Mouse (Mus musculus) Muller cell, postnatal 12 days (primary cell): ENCODE measurements at regions not wholly inside any gene's neighbourhood (a gene's known extent, or its start where the extent isn't known, plus 50 kb on each side); places are given as distances from the start of the nearest gene placed in this dataset.

Experiments
- DNase-seq: peaks from one replicate; pipeline ENCODE4 v3.0.0-alpha.2; 2015; ENCODE audit errors: inconsistent ontology term

DNA sequence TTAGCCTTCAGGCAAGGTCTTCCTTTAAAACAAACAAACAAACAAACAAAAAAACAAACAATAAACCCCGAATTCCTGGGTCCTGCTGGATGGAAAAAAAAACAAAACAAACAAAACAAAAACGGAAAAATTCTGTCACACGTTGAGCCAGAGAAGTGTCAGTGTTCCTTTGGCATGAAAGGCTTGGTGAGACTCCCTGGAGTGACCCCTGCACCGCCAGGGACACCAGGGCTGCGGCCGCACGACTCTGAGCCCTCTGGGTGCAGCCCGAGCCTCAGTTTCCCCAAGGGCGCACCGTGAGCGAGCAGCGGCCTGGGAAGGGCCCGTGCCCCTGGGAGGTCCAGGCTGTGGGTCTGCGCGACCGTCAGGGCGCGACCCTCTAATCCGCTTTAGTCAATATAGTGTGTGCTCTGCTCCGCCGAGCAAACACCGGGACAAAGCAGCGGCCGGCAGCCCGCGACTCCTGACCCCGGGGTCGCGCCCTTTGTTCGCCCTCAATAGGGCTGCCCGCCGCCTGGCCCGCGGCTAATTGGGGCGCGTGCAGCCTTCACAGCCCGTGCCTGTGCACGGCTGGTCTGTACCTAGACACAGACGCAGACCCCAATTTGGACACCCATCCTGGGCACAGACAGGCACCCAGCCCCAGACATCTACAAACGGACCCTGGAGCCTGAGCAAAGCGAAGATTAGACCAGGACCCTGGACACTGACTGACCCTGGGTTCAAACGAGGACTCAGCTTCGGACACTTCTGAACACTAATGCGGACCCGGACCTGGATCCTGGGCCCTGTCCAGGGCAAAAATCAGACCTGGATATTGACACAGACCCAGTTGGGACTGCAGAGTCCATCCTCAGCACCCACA, 74.0 kb upstream of the Ppara start:
- no peak for DNase-seq

GRCm38 (mm10) chr15:85661393-85661690, 73.4 kb upstream of the Ppara start:
- DNase-seq: no peak

DNA sequence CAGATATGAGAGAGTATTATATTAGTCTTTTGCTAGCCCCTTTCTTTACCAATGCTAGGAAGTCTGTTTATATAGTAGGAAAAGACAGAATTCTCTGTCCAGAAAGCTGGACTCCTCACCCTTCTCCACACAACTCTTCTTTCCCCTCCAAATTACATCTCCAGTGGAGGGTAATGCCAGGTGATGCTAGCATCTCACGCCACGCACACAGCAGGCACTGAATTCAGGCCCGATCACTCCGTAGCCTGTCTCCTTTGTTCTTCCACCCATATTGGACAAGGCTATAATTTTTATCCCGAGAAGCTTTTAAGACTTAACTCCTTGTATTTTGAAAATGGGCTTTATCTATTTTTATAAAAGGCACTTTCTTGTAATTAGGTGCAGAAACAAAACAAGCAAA, 73.0 kb upstream of the Ppara start:
- DNase-seq: no peak

DNA sequence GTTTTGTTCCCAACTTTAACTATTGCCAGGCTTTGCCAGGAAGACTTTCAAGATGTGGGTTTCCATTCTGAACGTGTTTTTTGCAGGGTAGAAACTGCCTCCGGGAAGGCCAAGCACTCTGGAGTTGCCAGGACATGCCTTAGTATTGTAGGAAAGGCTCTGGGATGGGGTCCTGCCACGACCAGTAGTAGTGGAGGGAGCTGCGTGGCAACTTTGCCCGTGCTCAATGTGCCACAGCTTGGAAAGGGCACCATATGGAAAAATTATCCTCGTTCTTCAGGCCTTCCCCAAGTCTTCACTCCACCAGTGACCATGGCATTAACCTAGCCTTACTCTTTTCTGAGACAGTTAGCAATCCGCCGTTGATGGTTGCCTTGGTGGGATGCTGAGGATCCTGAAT, 72.5 kb upstream of the Ppara start:
- no peak for DNase-seq

- DNase-seq: no peak
Measured at GRCm38 (mm10) chr15:85662673-85663072, 72.1 kb upstream of the Ppara start.

- no peak for DNase-seq
Measured at GRCm38 (mm10) chr15:85663757-85664431, 70.9 kb upstream of the Ppara start.

GRCm38 (mm10) chr15:85664432-85664828, 70.4 kb upstream of the Ppara start:
- DNase-seq: no peak

GRCm38 (mm10) chr15:85665181-85665821, 69.5 kb upstream of the Ppara start:
- DNase-seq: no peak

DNA sequence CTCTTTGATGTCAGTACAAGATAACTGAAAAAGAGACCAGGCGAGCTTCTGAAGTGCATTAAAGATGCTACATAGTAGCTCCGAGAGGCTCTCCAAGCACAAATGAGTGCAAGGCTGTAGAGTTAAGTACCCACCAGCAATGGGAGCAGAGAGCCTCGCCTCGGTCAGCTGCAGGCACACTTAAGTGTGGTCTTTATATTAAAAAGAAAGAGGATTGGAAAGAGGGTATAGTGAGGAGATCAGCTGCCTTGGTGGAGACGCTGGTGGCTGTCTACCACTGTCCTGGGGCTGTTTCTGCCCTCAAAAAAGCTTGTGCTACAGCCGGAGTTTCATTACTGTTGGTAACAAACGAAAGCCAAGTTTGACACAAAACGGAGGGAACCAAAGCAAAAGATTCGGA, 68.3 kb upstream of the Ppara start:
- DNase-seq: no peak

DNA sequence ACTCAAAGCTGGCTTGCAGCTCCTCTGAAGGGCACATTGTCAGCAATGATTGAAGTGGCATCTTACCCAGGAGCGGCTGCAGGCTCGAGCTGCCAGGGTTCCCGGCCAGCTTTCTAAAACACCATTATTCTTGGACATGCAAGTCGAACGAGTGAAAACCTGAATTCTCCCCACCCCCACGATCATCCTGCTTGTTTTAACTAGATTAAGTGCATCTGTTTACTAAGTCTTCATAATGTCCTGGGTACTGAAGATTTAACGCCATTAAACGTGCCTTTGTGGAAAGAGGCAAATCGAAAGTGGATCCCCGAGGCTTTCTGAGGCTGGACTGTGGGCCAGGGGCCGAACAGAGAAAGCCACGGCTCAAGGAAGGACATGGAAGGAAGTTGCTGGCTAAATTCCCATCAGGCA, 67.4 kb upstream of the Ppara start:
- peak; percentile 76 for DNase-seq

GRCm38 (mm10) chr15:85667906-85668590, 66.7 kb upstream of the Ppara start:
- DNase-seq: no peak

GRCm38 (mm10) chr15:85668871-85669651, 65.7 kb upstream of the Ppara start:
- no peak for DNase-seq

DNA sequence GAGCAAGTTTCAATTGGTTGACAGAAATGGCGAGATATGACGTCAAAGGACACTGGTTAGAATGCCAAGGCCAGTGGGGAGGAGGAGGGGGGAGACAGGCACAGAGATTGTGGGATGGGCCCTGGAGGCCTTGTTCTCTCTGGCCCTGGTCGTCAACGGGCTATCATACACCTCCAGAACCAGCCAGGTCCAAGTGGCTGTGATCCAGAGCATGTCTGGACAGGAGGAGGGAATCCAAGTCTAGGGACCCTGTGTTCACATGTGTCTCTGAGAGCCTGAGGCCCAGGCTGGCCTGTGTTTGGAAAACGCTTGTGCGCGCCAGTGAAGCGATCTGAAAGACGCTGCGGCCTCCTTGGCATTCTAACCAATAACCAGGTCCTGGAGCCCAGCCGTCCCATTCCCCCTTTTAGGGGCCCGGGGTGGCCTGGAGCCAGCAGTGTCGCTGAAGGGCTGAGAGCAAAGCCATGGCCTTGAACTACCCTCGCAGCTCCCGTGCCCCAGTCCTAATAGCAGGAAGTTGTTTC, 65.1 kb upstream of the Ppara start:
- peak; percentile 98 for DNase-seq

GRCm38 (mm10) chr15:85670176-85670788, 64.5 kb upstream of the Ppara start:
- peak; percentile 85 for DNase-seq

GRCm38 (mm10) chr15:85670789-85671700, 63.7 kb upstream of the Ppara start:
- DNase-seq: peak; percentile 97

- peak; percentile 62 for DNase-seq
Measured at GRCm38 (mm10) chr15:85671701-85672191, 63.0 kb upstream of the Ppara start.

DNA sequence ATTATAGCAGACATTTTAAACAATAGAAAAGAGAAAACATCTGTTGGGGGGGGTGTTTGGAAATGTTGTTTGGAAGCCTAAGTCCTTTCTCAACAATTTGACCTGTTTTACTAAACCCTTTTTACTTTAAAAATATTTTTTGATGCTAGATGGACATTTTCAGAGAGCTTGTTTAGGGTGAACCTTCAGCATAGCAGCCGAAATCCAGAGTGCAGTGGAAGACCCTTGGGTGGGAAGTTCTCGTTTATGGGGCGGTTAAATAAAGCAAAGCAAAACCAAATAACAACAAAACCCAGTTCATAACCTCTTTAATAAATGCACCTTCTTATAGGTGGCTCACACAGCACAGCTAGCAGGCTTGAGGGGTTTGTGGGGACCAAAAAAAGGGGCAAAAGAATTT, 62.4 kb upstream of the Ppara start:
- no peak for DNase-seq

- DNase-seq: no peak
Measured at GRCm38 (mm10) chr15:85672931-85673330, 61.9 kb upstream of the Ppara start.

GRCm38 (mm10) chr15:85673506-85673905, 61.3 kb upstream of the Ppara start:
- no peak for DNase-seq
